Mouse (Mus musculus): Measurements from ENCODE around the gene Ang. TPM values are rescaled to one million over a fixed set of nuclear protein-coding genes. Genes with fewer than 3 reads are reported as not detected.

Ang gene
- 12.3 and 13.3 TPM in 2 replicates for polyA plus RNA-seq (2015; fragmentation: Nextera tagmentation; extraction: Ambion mirVana)

DNA sequence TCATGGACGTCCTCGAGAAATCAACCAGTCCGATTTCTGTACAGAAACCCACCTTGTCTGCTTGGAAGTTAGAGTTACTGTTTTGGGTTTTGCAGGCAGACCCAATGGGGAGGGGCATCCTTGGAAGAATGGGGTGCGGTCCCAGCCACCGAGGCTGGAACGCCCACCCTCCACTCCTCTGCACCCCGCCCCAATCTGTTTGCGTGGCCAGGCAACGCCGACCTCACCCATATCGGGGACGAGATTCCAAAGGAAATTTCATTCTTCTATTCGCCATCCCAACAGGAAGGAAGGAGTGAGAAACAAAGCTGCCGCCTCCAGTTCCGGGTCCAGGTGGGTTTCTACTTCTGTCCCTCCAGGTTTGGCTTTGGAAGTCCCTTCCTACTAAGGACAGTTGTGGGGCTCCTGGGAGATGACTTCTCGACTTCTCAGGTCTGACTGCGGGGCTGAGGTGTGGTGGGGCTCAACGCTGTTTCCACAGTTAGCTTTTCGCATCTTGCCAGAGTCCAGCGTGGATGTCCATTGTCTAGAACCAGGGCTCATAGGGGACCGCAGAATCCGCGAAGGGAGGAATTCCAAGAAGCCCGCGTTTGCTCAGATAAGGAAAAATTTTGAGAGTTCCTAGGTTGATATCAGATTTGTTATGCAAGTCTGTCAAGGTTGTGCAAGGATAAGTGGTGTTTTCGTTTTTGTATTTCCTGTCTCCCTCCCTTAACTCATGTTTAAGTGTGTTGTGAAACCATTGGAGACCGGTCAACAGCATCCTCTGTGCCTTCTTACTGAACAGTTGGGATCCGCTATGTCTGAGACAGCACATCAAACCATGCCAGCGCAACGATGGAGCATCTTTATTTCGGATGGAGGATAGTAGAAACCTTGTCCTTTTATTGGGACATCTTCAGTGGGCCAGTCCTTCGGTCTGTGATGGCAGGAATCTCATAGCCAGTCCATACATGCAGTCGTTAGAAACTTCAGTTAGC is at the start of gene Ang, which contains the start of gene Rnase4:
TSS of gene Ang (plus strand) at position 230 of the 980 bp plus-strand sequence.
TSS of gene Rnase4 (plus strand) at position 157 of the 980 bp plus-strand sequence.

DNA sequence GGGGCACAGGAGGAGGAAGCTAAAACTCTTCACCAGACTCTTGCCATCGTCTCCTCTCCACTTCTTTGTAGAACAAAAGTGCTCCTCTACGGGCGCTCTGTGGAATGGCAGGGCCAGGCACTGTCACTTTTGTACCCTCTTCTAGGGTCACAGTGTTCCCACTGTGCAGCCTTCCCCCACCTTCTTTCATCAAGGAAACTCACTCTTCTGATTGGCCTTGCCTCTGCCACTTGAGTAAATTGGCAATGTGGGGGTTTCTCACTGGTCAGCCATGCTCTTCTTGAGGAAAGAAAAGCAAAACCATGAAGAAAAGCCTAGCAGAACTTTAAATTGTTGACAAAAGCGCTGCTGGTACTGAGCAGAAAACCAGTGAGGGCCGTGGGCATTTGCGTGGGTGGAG is 49.2 kb upstream of the Ang start, which contains the start of gene Rnase9:
TSS of gene Rnase9 (minus strand) at position 101 of the 400 bp plus-strand sequence.

DNA sequence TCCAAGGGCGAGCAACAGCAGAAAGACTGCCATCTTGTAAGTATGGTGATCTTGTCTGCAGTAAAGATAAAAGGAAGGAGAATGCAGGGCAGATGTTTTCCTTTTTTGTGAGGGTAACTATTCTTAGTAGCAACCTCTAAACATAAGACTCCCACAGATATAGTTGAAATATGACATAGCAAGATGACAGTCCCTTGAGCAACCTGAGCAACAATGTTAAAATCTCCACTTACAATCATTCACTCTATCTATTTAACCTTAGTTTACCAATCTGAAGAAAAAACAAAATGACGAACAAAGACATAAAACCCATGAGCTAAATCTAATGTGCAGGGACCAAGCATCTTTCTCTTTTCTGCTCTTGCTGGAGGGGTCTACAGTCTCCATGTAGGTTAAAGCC is 40.9 kb upstream of the Ang start, which contains the start of gene Rnase11:
TSS of gene Rnase11 (minus strand) at position 101 of the 400 bp plus-strand sequence.

DNA sequence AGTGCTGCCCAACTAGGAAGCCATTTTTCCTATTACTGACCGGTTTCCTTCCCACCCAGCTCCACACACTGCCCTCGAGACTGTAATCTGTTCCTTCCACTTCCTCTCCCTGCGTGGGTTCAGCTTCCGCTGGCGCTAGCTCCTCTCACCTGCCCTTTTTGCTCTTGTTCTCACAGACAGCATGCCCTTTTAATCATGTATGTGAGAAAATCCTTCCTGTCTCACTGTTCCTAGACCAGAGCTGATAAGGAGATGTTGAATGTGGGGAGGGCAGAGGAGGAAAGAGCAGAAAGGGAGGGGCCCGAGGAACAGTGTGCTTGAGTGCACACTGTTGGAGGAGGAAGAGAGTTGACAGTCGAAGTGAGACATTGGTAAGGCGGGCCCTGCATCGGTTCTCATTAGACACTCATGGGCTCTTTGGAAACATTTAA is 33.5 kb upstream of the Ang start, which contains the start of gene Rnase12:
TSS of gene Rnase12 (minus strand) at position 261 of the 431 bp plus-strand sequence.

DNA sequence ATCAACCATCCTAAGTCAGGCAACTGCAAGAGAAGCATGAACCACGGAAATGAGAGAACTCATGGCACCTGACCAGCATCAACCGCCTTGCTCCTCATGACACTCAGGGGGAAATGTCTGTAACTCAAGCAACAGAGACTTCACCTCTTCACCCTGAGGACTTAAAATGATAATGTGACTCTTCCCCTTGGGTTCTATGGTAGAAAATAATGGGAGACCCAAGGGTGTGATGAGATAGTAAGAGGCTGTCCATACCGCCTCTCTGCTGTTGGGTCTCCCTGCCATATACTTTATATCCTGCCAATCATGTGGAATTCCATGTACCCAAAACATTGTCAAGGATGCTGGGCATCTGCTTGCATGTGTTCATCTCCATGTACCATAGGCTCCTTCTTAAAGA is 16.6 kb upstream of the Ang start, which contains the start of gene Olfr750:
TSS of gene Olfr750 (minus strand) at position 101 of the 400 bp plus-strand sequence.

DNA sequence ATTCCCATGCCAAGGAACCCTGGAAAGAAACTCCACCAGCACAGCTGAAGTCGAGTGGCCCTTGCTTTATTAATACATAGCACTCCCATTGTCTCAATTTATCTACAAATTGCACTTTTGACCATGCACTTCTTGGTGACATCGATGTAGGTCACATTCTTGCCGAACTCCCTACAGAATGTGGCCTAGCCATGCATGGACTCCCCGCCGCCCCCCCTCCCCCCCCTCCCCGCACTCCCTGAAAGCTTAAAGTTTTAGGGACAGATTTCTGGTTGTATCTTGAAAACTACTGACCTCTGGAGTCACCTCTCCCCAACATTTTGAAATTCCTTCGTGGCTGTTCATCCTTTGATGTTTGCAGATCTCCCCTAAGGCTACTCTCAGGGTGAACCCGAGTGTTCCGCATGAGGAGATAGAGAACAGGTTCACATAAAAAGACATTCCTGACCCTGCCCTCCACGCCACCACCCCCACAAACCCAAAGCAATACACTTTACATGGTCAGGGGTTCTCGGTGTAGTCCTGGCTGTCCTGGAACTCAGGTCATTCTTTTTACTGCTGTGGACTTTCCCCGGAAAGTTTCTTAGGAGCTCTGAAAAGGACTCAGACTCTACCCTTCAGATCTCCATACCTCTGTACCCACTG is 23.1 kb downstream of the Ang start, which contains the start of gene Eddm3b:
TSS of gene Eddm3b (plus strand) at position 511 of the 645 bp plus-strand sequence.

DNA sequence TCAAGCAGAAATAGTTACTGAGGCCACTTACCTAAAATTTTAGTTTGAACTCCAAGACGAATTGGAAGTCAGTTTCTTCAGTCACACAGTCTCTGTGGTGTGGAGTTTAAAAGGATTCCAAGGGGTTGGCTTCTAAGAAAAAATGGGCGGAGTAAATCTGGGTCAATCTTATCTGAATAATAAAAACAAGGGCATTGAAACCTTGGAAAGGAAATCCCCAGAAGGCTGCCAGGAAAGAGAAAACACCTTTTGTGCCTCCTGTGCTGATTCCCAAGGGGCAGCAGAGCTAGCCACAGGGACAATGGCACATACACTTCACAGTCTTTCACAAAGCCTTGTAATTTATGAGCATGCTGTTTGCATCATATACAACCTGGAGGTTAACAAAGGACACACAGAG is 55.7 kb downstream of the Ang start, which contains the start of gene Rnase1:
TSS of gene Rnase1 (minus strand) at position 101 of the 400 bp plus-strand sequence.

Other genes starting within 250 kb of the Ang start
- 6.8 and 7.5 TPM in 2 replicates for gene Tep1, start 220.6 kb upstream of the Ang start, polyA plus RNA-seq (2015; fragmentation: Nextera tagmentation; extraction: Ambion mirVana)
- gene Klhl33, start 193.6 kb upstream of the Ang start, polyA plus RNA-seq (2015; fragmentation: Nextera tagmentation; extraction: Ambion mirVana) = 0.31 and 0.64 TPM in 2 replicates
- gene Osgep, start 166.3 kb upstream of the Ang start, polyA plus RNA-seq (2015; fragmentation: Nextera tagmentation; extraction: Ambion mirVana) = 78.2 and 87.5 TPM in 2 replicates
- gene Apex1, start 166.2 kb upstream of the Ang start, polyA plus RNA-seq (2015; fragmentation: Nextera tagmentation; extraction: Ambion mirVana) = 91.5 and 98.7 TPM in 2 replicates
- gene Pip4p1, start 160.3 kb upstream of the Ang start, polyA plus RNA-seq (2015; fragmentation: Nextera tagmentation; extraction: Ambion mirVana) = 32.4 and 42.5 TPM in 2 replicates
- gene Pnp, start 160.1 kb upstream of the Ang start, polyA plus RNA-seq (2015; fragmentation: Nextera tagmentation; extraction: Ambion mirVana) = 46.9 and 49.2 TPM in 2 replicates
- gene Gm49342, start 146.6 kb upstream of the Ang start, polyA plus RNA-seq (2015; fragmentation: Nextera tagmentation; extraction: Ambion mirVana) = not detected in 2 replicates
- gene Pnp2, start 135.2 kb upstream of the Ang start, polyA plus RNA-seq (2015; fragmentation: Nextera tagmentation; extraction: Ambion mirVana) = 0.75 and 1.3 TPM in 2 replicates
- 0.21 TPM in 1 of 2 replicates, not detected in the other for gene Rnase10, start 83.4 kb upstream of the Ang start, polyA plus RNA-seq (2015; fragmentation: Nextera tagmentation; extraction: Ambion mirVana)
- not detected in 2 replicates for gene Rnase9, start 49.3 kb upstream of the Ang start, polyA plus RNA-seq (2015; fragmentation: Nextera tagmentation; extraction: Ambion mirVana)
- not detected in 2 replicates for gene Rnase11, start 41.0 kb upstream of the Ang start, polyA plus RNA-seq (2015; fragmentation: Nextera tagmentation; extraction: Ambion mirVana)
- 0.19 and 0.34 TPM in 2 replicates for gene Rnase12, start 33.5 kb upstream of the Ang start, polyA plus RNA-seq (2015; fragmentation: Nextera tagmentation; extraction: Ambion mirVana)
- not detected in 2 replicates for gene Olfr750, start 16.7 kb upstream of the Ang start, polyA plus RNA-seq (2015; fragmentation: Nextera tagmentation; extraction: Ambion mirVana)
- 97.5 and 101 TPM in 2 replicates for gene Rnase4, start 73 bp upstream of the Ang start, polyA plus RNA-seq (2015; fragmentation: Nextera tagmentation; extraction: Ambion mirVana)
- gene Eddm3b, start 23.3 kb downstream of the Ang start, polyA plus RNA-seq (2015; fragmentation: Nextera tagmentation; extraction: Ambion mirVana) = not detected in 2 replicates
- 0.46 and 1.8 TPM in 2 replicates for gene Rnase6, start 32.8 kb downstream of the Ang start, polyA plus RNA-seq (2015; fragmentation: Nextera tagmentation; extraction: Ambion mirVana)
- gene Rnase1, start 55.6 kb downstream of the Ang start, polyA plus RNA-seq (2015; fragmentation: Nextera tagmentation; extraction: Ambion mirVana) = not detected in 2 replicates
- not detected in 2 replicates for gene Rnase2b, start 71.1 kb downstream of the Ang start, polyA plus RNA-seq (2015; fragmentation: Nextera tagmentation; extraction: Ambion mirVana)
- gene Ang2, start 108.0 kb downstream of the Ang start, polyA plus RNA-seq (2015; fragmentation: Nextera tagmentation; extraction: Ambion mirVana) = not detected in 2 replicates
- not detected in 2 replicates for gene Ear14, start 112.2 kb downstream of the Ang start, polyA plus RNA-seq (2015; fragmentation: Nextera tagmentation; extraction: Ambion mirVana)
- not detected in 2 replicates for gene Rnase2a, start 165.0 kb downstream of the Ang start, polyA plus RNA-seq (2015; fragmentation: Nextera tagmentation; extraction: Ambion mirVana)